Mouse (Mus musculus) heart, adult 2 months (tissue): ENCODE measurements around the gene Syngap1.

Experiments
- CTCF ChIP-seq: fragments of 200-600 bp; IDR thresholded peaks from 2 replicates; pipeline ENCODE4 v1.8.1; 2022; ENCODE audit warnings: antibody characterized with exemption, mild to moderate bottlenecking, moderate library complexity
- EP300 ChIP-seq: fragments of 200-500 bp; IDR thresholded peaks from 2 replicates; pipeline ENCODE4 v1.6.1; 2011; ENCODE audit warnings: low read depth, low read length, control low read depth; ENCODE audit not compliant: insufficient read depth
- POLR2A ChIP-seq: fragments of 200-500 bp; IDR thresholded peaks from 2 replicates; pipeline ENCODE4 v1.6.1; 2011; ENCODE audit warnings: mild to moderate bottlenecking, low read depth, low read length, control low read depth; ENCODE audit not compliant: insufficient read depth

- TF ChIP-seq POLR2A (no peak), CTCF (no peak), EP300 (no peak)
Observed at GRCm38 (mm10) chr17:26959815-26960214, 18.8 kb downstream of the Syngap1 start.
